Comparison of ENCODE assay signal across 8 mouse cellular contexts in the genomic region with DNA sequence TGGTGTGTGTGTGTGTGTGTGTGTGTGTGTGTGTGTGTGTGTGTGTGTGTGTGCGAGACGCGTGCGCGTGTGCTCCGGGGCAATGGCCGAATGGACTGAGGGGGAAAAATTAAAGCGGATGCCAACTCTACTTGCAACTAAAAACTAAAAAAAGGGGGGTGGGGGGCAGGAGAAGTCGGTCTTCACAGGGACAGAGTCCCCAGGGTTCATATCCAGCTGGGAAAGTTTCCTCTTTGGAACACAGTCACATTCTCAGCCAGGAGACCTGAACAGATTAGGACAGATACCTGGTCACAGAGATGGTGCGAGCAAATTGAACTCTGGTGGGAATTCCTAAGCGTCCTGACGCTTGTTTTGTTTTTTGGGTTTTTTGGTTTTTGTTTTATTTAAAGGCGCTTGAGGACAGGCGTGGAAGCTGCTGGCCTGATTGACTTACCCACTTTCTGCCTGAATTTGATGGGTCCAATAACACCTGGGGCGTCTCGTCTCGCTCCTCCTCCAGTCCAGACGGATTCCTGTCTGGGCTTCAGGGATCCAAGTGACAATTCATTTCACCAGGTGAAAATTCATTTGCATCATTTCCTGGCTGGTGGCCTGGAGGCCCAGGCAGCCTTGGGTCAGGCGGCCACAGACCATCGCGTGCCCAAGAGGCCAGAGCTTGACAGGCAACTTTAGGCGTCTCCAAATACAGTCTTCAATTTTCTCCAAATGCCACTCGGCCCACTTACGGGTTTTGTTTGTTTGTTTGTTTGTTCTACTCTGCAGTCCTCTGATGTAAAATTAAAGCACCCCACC. TPM values are rescaled to one million over a fixed set of nuclear protein-coding genes. Genes with fewer than 3 reads are reported as not detected.
A peak's percentile ranks its signal among the peaks of the same experiment; 100 is the strongest.
DNase-seq lines count a peak whose midpoint lies in the region; ATAC-seq lines count a peak whose summit lies in the region.

No protein-coding gene starts in this region.

- peak; percentile 19 for ATAC-seq in forebrain, embryonic 11.5 days (replicated peaks; ENCODE audit: low FRiP score)

- no peaks in the 10 kb centered on the region for H3K9me3 ChIP-seq in forebrain, embryonic 11.5 days (ENCODE audit: control insufficient read depth, low read length)
- H3K9me3 ChIP-seq in limb, embryonic 10.5 days (replicated peaks): no peaks in the 10 kb centered on the region

- peaks cover 13% of the 10 kb centered on the region; the same call in 1 of the 2 replicates for H3K4me1 ChIP-seq in forebrain, embryonic 11.5 days (replicated peaks; ENCODE audit: control insufficient read depth, insufficient read depth, low read length)
- H3K4me1 ChIP-seq in limb, embryonic 10.5 days: peaks cover 34% of the 10 kb centered on the region

- H3K27me3 ChIP-seq in forebrain, embryonic 11.5 days (ENCODE audit: control insufficient read depth, insufficient read depth, low read length): peaks cover 23% of the 10 kb centered on the region
- peaks cover 69% of the 10 kb centered on the region for H3K27me3 ChIP-seq in limb, embryonic 10.5 days (ENCODE audit: low read depth, poor library complexity, severe bottlenecking)

- peak overlapping the region; percentile 27; the same call in 1 of the 2 replicates for H3K9ac ChIP-seq in forebrain, embryonic 11.5 days (ENCODE audit: low read length)

- no peaks in the 10 kb centered on the region for H3K36me3 ChIP-seq in forebrain, embryonic 11.5 days (ENCODE audit: control insufficient read depth, insufficient read depth, low read length)
- no peaks in the 10 kb centered on the region for H3K36me3 ChIP-seq in limb, embryonic 10.5 days

- H3K4me3 ChIP-seq in forebrain, embryonic 11.5 days (ENCODE audit: low read depth, low read length): peak overlapping the region; percentile 53
- H3K4me3 ChIP-seq in limb, embryonic 10.5 days: peak overlapping the region; percentile 65

- peak; percentile 26 for DNase-seq in kidney, adult 18-20 months
- DNase-seq in kidney, adult 9 months: no peak
- no peak for DNase-seq in forebrain, embryonic 11.5 days (ENCODE audit: low spot score)
- DNase-seq in limb, embryonic 10.5 days (ENCODE audit: low spot score): peak; percentile 42
- DNase-seq in retina, embryonic 14.5 days (ENCODE audit: low spot score): peak; percentile 33
- DNase-seq in left cerebral cortex, adult 9 months (ENCODE audit: low spot score in 2 of 2): no peak
- no peak for DNase-seq in layer of hippocampus, postnatal 36 days
- DNase-seq in ovary, adult 18-20 months (ENCODE audit: low spot score): no peak

- WGBS in forebrain, embryonic 11.5 days: 1% methylated on average over 24 of the region's 24 CpGs
- 3% methylated on average over 24 of the region's 24 CpGs for WGBS in limb, embryonic 10.5 days

- H3K27ac ChIP-seq in forebrain, embryonic 11.5 days (ENCODE audit: low read depth, low read length): no peak overlapping the region
- H3K27ac ChIP-seq in limb, embryonic 10.5 days: no peak overlapping the region

- peak overlapping the region; percentile 90 for H3K4me2 ChIP-seq in forebrain, embryonic 11.5 days (ENCODE audit: low read depth, low read length, severe bottlenecking)

RNA-seq across cellular contexts. Expression of a gene that starts 0.8 kb away (rescaled TPM):
- 1.7 and 2.5 TPM in 2 replicates for polyA plus RNA-seq in forebrain, embryonic 11.5 days (2014; fragmentation: Nextera tagmentation; extraction: Ambion mirVana)
- 0.89 and 0.98 TPM in 2 replicates for polyA plus RNA-seq in limb, embryonic 10.5 days (2016; fragmentation: Nextera tagmentation; extraction: Ambion mirVana)
- total RNA-seq in layer of hippocampus, postnatal 36 days (2021): 1 to 10 TPM; 5.1 to 5.3 TPM

Comparison
In these comparisons a context has a peak if more than half of its experiments do, and no peak if none do; other contexts are left out.
1. DNase-seq: peak in kidney, adult 18-20 months (single experiment), limb, embryonic 10.5 days (single experiment) and retina, embryonic 14.5 days (single experiment); none in kidney, adult 9 months (single experiment), forebrain, embryonic 11.5 days (single experiment), left cerebral cortex, adult 9 months (0 of 2), layer of hippocampus, postnatal 36 days (0 of 2) and ovary, adult 18-20 months (single experiment).